Mouse (Mus musculus): ENCODE results near the gene Zfp953. TPM values are rescaled to one million over a fixed set of nuclear protein-coding genes. Genes with fewer than 3 reads are reported as not detected.

Zfp953 gene
- 5.3 TPM for polyA plus RNA-seq (2014; fragmentation: Illumina TruSeq; extraction: RNeasy Lipid Tissue Mini Kit (QIAGEN cat#74804); ENCODE audit: low read depth, low replicate concordance)

DNA sequence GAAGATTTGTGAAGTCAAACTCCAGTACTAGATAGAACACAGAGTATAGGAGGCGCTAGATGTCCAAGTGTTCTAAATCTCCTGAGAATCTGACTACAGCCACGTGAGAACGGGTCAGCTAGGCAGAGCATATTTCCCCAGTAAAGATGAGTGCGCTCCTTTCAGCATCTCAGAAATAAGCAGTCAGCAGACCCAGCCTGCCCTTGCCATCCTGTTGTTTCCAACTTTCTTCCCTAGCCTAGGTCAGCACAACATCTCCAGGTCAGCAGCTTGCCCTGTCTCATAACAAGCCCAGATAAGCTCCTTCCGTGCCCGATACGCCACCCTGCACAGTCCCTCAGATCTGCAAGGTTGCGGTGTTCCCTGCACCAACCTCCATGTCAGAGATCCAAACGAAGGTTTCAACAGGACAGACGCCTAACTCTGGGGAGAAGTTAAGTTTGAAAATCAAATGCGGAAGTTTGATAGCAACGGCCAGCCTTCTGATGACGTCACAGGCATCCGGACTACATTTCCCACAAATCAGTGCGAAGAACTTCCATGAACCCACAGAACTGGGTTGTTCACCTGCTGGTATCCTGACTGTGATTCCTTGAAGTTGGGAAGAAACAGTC is at the start of gene Zfp953, which contains the start of gene Gm28044:
TSS of gene Zfp953 (minus strand) at position 475 of the 614 bp plus-strand sequence.
TSS of gene Gm28044 (minus strand) at position 406 of the 614 bp plus-strand sequence.

DNA sequence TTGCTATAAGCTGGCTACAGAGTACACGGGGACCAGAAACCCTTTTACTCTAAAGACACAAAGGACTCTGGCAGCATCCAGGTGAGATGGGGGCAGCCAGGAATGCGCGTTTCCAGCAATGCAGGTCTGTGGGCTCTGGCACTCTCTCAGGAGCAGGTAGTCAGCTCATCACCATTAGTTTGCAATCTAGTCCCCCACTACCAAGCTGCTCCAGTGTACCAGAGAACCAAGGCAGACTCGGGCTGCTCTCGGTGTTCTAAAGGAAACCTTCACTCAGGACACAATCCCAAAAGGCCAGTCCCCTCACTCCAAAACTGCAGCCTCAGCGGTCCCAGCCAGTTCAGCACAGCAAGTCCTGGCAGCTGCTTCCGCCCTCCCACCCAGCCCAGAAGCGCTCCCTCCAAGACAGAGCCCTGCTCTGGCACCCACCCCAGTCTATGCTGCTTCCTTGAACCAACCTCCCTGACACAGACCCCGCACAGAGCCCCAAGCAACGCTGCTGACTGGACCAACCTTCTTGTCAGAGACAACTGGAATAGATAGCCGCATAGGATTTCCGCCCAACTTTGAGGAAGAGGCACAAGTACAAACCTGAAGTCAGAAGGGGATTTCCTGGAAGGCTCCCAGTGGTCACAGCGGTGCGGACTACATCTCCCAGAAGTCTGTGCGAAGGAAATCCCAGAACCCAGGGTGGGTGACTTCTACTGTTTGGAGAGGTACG is 38.9 kb upstream of the Zfp953 start, which contains the start of gene Zfp429:
TSS of gene Zfp429 (minus strand) at position 637 of the 721 bp plus-strand sequence.

DNA sequence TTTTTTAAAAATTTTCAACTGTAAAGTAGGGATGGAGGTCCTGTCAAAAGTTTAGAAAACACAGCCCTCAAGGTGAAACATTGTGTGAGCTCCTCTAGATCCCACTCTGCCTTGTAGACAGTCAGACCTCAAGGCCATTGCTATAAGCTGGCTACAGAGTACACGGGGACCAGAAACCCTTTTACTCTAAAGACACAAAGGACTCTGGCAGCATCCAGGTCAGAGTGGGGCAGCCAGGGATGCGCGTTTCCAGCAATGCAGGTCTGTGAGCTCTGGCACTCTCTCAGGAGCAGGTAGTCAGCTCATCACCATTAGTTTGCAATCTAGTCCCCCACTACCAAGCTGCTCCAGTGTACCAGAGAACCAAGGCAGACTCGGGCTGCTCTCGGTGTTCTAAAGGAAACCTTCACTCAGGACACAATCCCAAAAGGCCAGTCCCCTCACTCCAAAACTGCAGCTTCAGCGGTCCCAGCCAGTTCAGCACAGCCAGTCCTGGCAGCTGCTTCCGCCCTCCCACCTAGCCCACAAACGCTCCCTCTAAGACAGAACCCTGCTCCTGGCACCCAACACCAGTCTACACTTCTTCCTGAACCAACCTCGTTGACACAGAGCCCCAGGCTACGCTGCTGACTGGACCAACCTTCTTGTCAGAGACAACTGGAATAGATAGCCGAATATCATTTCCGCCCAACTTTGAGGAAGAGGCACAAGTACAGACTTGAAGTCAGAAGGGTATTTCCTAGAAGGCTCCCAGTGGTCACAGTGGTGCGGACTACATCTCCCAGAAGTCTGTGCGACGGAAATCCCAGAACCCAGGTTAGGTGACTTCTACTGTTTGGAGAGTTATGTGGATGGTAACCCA is 14.9 kb upstream of the Zfp953 start, which contains the start of the genes Gm28041 and Zfp456:
TSS of gene Gm28041 (minus strand) at position 684 of the 862 bp plus-strand sequence.
TSS of gene Zfp456 (minus strand) at position 761 of the 862 bp plus-strand sequence.

DNA sequence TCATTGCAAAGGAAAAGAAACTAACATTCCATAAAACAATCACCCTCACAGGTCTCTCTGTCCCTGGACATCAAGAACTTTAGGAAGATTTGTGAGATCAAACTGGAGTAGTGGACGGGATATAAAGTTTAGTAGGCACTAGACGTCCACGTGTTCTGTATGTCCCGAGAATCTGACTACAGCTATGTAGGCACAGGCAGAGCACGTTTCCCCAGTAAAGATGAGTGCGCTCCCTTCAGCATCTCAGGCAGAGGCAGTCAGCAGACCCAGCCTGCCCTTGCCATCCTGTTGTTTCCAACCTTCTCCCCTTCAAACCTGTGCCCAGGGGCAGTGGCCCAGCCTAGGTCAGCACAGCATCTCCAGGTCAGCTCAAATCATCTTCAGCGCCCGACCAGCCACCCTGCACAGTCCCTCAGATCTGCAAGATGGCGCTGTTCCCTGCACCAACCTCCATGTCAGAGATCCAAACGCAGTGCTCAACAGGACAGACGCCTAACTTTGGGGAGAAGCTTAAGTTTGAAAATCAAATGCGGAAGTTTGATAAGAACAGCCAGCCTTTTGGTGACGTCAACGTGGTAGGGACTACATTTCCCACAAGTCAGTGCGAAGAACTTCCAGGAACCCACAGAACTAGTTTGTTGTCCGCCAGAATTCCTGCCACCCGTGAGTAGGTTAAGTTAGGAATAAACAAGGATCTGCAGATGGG is 28.2 kb downstream of the Zfp953 start, which contains the start of gene Zfp595:
TSS of gene Zfp595 (minus strand) at position 552 of the 706 bp plus-strand sequence.

DNA sequence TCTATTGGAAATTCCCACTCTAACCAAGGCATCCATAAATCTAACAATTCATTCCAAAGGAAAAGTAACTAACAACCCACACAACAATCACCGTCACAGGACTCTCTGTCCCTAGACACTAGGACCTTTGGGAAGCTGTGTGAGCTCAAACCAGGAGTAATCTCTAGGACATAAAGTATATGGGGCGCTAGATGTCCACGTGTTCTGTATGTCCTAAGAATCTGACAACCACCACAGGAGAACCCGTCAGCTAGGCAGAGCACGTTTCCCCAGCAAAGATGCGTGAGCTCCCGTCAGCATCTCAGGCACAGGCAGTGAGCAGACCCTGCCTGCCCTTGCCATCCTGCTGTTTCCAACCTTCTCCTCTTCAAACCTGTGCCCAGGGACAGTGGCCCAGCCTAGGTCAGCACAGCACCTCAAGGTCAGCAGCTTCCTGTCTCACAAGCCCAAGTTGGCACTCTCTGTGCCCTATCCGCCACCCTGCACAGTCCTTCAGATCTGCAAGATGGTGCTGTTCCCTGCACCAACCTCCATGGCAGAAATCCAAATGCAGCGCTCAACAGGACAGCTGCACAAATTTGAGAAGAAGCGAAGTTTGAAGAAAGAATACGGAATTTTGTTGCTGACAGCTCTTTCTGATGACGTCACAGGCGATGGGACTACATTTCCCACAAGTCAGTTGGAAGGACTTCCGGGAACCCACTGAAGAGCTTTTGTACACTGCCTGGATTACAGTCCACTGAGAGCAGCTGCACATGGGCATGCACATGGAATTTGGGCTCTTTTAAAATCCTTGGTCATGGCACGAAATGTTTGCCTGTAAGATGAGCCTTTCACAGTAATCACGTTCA is 54.4 kb downstream of the Zfp953 start, which contains the start of gene Zfp457:
TSS of gene Zfp457 (minus strand) at position 664 of the 851 bp plus-strand sequence.

Other genes with a start within 250 kb of the Zfp953 start
- gene Rslcan18, start 244.3 kb downstream of the Zfp953 start, polyA plus RNA-seq (2014; fragmentation: Illumina TruSeq; extraction: RNeasy Lipid Tissue Mini Kit (QIAGEN cat#74804); ENCODE audit: low read depth, low replicate concordance), result 0.22 TPM
- 91.1 TPM for gene Zfp759, start 238.9 kb downstream of the Zfp953 start, polyA plus RNA-seq (2014; fragmentation: Illumina TruSeq; extraction: RNeasy Lipid Tissue Mini Kit (QIAGEN cat#74804); ENCODE audit: low read depth, low replicate concordance)
- gene Rsl1, start 187.4 kb downstream of the Zfp953 start, polyA plus RNA-seq (2014; fragmentation: Illumina TruSeq; extraction: RNeasy Lipid Tissue Mini Kit (QIAGEN cat#74804); ENCODE audit: low read depth, low replicate concordance), result 7.8 TPM
- gene Zfp455, start 166.1 kb downstream of the Zfp953 start, polyA plus RNA-seq (2014; fragmentation: Illumina TruSeq; extraction: RNeasy Lipid Tissue Mini Kit (QIAGEN cat#74804); ENCODE audit: low read depth, low replicate concordance), result 3.3 TPM
- 35.9 TPM for gene Zfp458, start 82.1 kb downstream of the Zfp953 start, polyA plus RNA-seq (2014; fragmentation: Illumina TruSeq; extraction: RNeasy Lipid Tissue Mini Kit (QIAGEN cat#74804); ENCODE audit: low read depth, low replicate concordance)
- gene Zfp457, start 54.1 kb downstream of the Zfp953 start, polyA plus RNA-seq (2014; fragmentation: Illumina TruSeq; extraction: RNeasy Lipid Tissue Mini Kit (QIAGEN cat#74804); ENCODE audit: low read depth, low replicate concordance), result 1.3 TPM
- gene Zfp595, start 28.0 kb downstream of the Zfp953 start, polyA plus RNA-seq (2014; fragmentation: Illumina TruSeq; extraction: RNeasy Lipid Tissue Mini Kit (QIAGEN cat#74804); ENCODE audit: low read depth, low replicate concordance), result 10.1 TPM
- gene Gm28044, start 69 bp downstream of the Zfp953 start, polyA plus RNA-seq (2014; fragmentation: Illumina TruSeq; extraction: RNeasy Lipid Tissue Mini Kit (QIAGEN cat#74804); ENCODE audit: low read depth, low replicate concordance), result 2.2 TPM
- 0.48 TPM for gene Gm28041, start 15.1 kb upstream of the Zfp953 start, polyA plus RNA-seq (2014; fragmentation: Illumina TruSeq; extraction: RNeasy Lipid Tissue Mini Kit (QIAGEN cat#74804); ENCODE audit: low read depth, low replicate concordance)
- gene Zfp456, start 15.2 kb upstream of the Zfp953 start, polyA plus RNA-seq (2014; fragmentation: Illumina TruSeq; extraction: RNeasy Lipid Tissue Mini Kit (QIAGEN cat#74804); ENCODE audit: low read depth, low replicate concordance), result 1.2 TPM
- 2.6 TPM for gene Zfp429, start 39.2 kb upstream of the Zfp953 start, polyA plus RNA-seq (2014; fragmentation: Illumina TruSeq; extraction: RNeasy Lipid Tissue Mini Kit (QIAGEN cat#74804); ENCODE audit: low read depth, low replicate concordance)
- 1.3 TPM for gene Zfp459, start 60.8 kb upstream of the Zfp953 start, polyA plus RNA-seq (2014; fragmentation: Illumina TruSeq; extraction: RNeasy Lipid Tissue Mini Kit (QIAGEN cat#74804); ENCODE audit: low read depth, low replicate concordance)
- 8.6 TPM for gene Zfp874a, start 91.0 kb upstream of the Zfp953 start, polyA plus RNA-seq (2014; fragmentation: Illumina TruSeq; extraction: RNeasy Lipid Tissue Mini Kit (QIAGEN cat#74804); ENCODE audit: low read depth, low replicate concordance)
- 4.4 TPM for gene Zfp874b, start 123.7 kb upstream of the Zfp953 start, polyA plus RNA-seq (2014; fragmentation: Illumina TruSeq; extraction: RNeasy Lipid Tissue Mini Kit (QIAGEN cat#74804); ENCODE audit: low read depth, low replicate concordance)
- 52.5 TPM for gene Zfp58, start 139.9 kb upstream of the Zfp953 start, polyA plus RNA-seq (2014; fragmentation: Illumina TruSeq; extraction: RNeasy Lipid Tissue Mini Kit (QIAGEN cat#74804); ENCODE audit: low read depth, low replicate concordance)
- gene Gm26965, start 165.5 kb upstream of the Zfp953 start, polyA plus RNA-seq (2014; fragmentation: Illumina TruSeq; extraction: RNeasy Lipid Tissue Mini Kit (QIAGEN cat#74804); ENCODE audit: low read depth, low replicate concordance), result not detected
- 31.5 TPM for gene Zfp87, start 165.6 kb upstream of the Zfp953 start, polyA plus RNA-seq (2014; fragmentation: Illumina TruSeq; extraction: RNeasy Lipid Tissue Mini Kit (QIAGEN cat#74804); ENCODE audit: low read depth, low replicate concordance)
- gene Zfp748, start 193.2 kb upstream of the Zfp953 start, polyA plus RNA-seq (2014; fragmentation: Illumina TruSeq; extraction: RNeasy Lipid Tissue Mini Kit (QIAGEN cat#74804); ENCODE audit: low read depth, low replicate concordance), result 32.6 TPM
- gene Zfp729b, start 249.1 kb upstream of the Zfp953 start, polyA plus RNA-seq (2014; fragmentation: Illumina TruSeq; extraction: RNeasy Lipid Tissue Mini Kit (QIAGEN cat#74804); ENCODE audit: low read depth, low replicate concordance), result 11.3 TPM